Mouse (Mus musculus) brain, embryonic 14.5 days (tissue): ENCODE measurements at regions not wholly inside any gene's neighbourhood (a gene's known extent, or its start where the extent isn't known, plus 50 kb on each side); places are given as distances from the start of the nearest gene placed in this dataset.
"Not testable (repeated sequence)": the region's sequence is repeated elsewhere in the genome, so short reads cannot be mapped to it uniquely, and the experiment has no call there.

ENCODE experiments used
- CTCF ChIP-seq: fragments of 200-500 bp; IDR thresholded peaks from 2 replicates; pipeline ENCODE4 v1.5.1; 2012; ENCODE audit warnings: inconsistent platforms, mild to moderate bottlenecking, moderate library complexity, borderline replicate concordance; ENCODE audit not compliant: insufficient read depth, insufficient read length; ENCODE audit errors: extremely low read depth
- POLR2A ChIP-seq: fragments of 200-500 bp; IDR thresholded peaks from 2 replicates; pipeline ENCODE4 v1.6.1; 2012; ENCODE audit warnings: mild to moderate bottlenecking, inconsistent platforms, borderline replicate concordance; ENCODE audit not compliant: poor library complexity, insufficient read depth, insufficient read length, severe bottlenecking; ENCODE audit errors: extremely low read depth

- TF ChIP-seq POLR2A, CTCF: not testable (repeated sequence)
Measured at GRCm38 (mm10) chr14:53190931-53191330, 695.4 kb upstream of the Olfr1507 start.
